Mouse (Mus musculus) thymus, adult 2 months (tissue): ENCODE results near the gene Ccdc38.

Experiments used
- CTCF ChIP-seq: fragments of 200-500 bp; IDR thresholded peaks from 2 replicates; pipeline ENCODE4 v1.5.1; 2012; ENCODE audit warnings: mild to moderate bottlenecking, control low read depth, low read length, moderate library complexity, borderline replicate concordance; ENCODE audit not compliant: control insufficient read depth, poor library complexity, insufficient read depth; ENCODE audit errors: extremely low read depth
- POLR2A ChIP-seq: fragments of 200-500 bp; IDR thresholded peaks from 2 replicates; pipeline ENCODE4 v1.6.1; 2012; ENCODE audit warnings: mild to moderate bottlenecking, low read length, control low read depth, moderate library complexity; ENCODE audit not compliant: control insufficient read depth, poor library complexity, insufficient read depth; ENCODE audit errors: extremely low read depth

- TF ChIP-seq CTCF = no peak
- TF ChIP-seq POLR2A = no peak
Observed at GRCm38 (mm10) chr10:93609236-93609635, 68.8 kb downstream of the Ccdc38 start.
